Mouse (Mus musculus) liver, embryonic 14.5 days (tissue): ENCODE measurements around the gene Ifit2. TPM values are rescaled to one million over a fixed set of nuclear protein-coding genes. Genes with fewer than 3 reads are reported as not detected.

Source experiments
- ATAC-seq: fragments of 200-750 bp; cut with Nextera tagmentation; 2 replicates; pipeline ENCODE4 v1.8.0; 2017; ENCODE audit warnings: moderate number of reproducible peaks, mild to moderate bottlenecking, moderate library complexity; ENCODE audit not compliant: insufficient read depth
- DNase-seq, 3 experiments: peaks; one replicate each; pipeline ENCODE4 v3.0.0-alpha.2; 2012 to 2013; ENCODE audit warnings: low read depth in 3 of 3, low spot score in 3 of 3
- H3K27ac ChIP-seq: fragments of 300-500 bp; sonication (generic); 2 replicates; pipeline ENCODE4 v1.5.1; 2014; ENCODE audit warnings: moderate library complexity, mild to moderate bottlenecking, control low read depth, inconsistent platforms
- H3K27me3 ChIP-seq: fragments of 300-500 bp; sonication (generic); 2 replicates; pipeline ENCODE4 v1.6.1; 2014; ENCODE audit warnings: mild to moderate bottlenecking, low read length, moderate library complexity; ENCODE audit not compliant: control insufficient read depth, insufficient read depth
- H3K36me3 ChIP-seq: fragments of 300-500 bp; sonication (generic); replicated peaks from 2 replicates; pipeline ENCODE4 v1.6.1; 2014; ENCODE audit warnings: low read depth; ENCODE audit not compliant: control insufficient read depth, insufficient read depth
- H3K4me1 ChIP-seq, 2 experiments: fragments of 200-500 bp in 1 of 2; fragments of 300-500 bp in 1 of 2; sonication (generic) in 1 of 2; replicated peaks; 2 replicates each; pipeline ENCODE4 v1.6.1; 2012 to 2014; ENCODE audit warnings: antibody characterized with exemption in 1 of 2, inconsistent platforms in 1 of 2, low read length in 1 of 2; ENCODE audit not compliant: control insufficient read depth in 2 of 2, insufficient read depth in 2 of 2
- H3K4me2 ChIP-seq: fragments of 300-500 bp; sonication (generic); 2 replicates; pipeline ENCODE4 v1.6.1; 2014; ENCODE audit warnings: low read depth, mild to moderate bottlenecking, control low read depth, moderate library complexity
- H3K4me3 ChIP-seq, 2 experiments: fragments of 200-500 bp in 1 of 2; fragments of 300-500 bp in 1 of 2; sonication (generic) in 1 of 2; 2 replicates each; pipeline ENCODE4 v1.5.1; 2012 to 2014; ENCODE audit warnings: low read depth in 2 of 2, low read length in 2 of 2, mild to moderate bottlenecking in 2 of 2, control low read depth in 1 of 2, inconsistent platforms in 1 of 2, moderate library complexity in 1 of 2; ENCODE audit not compliant: insufficient read depth in 1 of 2
- H3K9ac ChIP-seq: fragments of 300-500 bp; sonication (generic); replicated peaks from 2 replicates; pipeline ENCODE4 v1.6.1; 2014; ENCODE audit warnings: mild to moderate bottlenecking, control low read depth, moderate library complexity
- H3K9me3 ChIP-seq: fragments of 300-500 bp; sonication (generic); 2 replicates; pipeline ENCODE4 v1.6.1; 2016; ENCODE audit warnings: low read length, mixed read lengths; ENCODE audit not compliant: control insufficient read depth
- CTCF ChIP-seq: IDR thresholded peaks from 2 replicates; pipeline ENCODE4 v1.5.1; 2016; ENCODE audit warnings: antibody characterized with exemption, low read depth, control low read depth
- EP300 ChIP-seq: IDR thresholded peaks from 2 replicates; pipeline ENCODE4 v1.6.1; 2016; ENCODE audit warnings: antibody characterized with exemption, low read depth
- WGBS: fragments of 180-500 bp; shearing (Covaris S2); extraction: QIAGEN DNeasy Blood & Tissue Kit; methylation state at CpG from one replicate; pipeline ENCODE4 v1.1.7; 2014; ENCODE audit not compliant: insufficient replicate concordance; 5-methylcytosine and 5-hydroxymethylcytosine counted together
- polyA plus RNA-seq, 2 experiments: library from polyadenylated mRNA; depleted of rRNA in 1 of 2; stranded (reverse) in 1 of 2; unstranded in 1 of 2; fragments of >200 nt; fragmentation: Nextera tagmentation in 1 of 2; extraction: Ambion mirVana in 1 of 2; gene quantifications; 2 replicates each; pipeline versions ENCODE4 v1.2.1 to v1.2.3; 2012 to 2014

Gene Ifit2
- polyA plus RNA-seq (2012; rRNA removed): 0.75 and 2.1 TPM in 2 replicates
- polyA plus RNA-seq (2014; fragmentation: Nextera tagmentation; extraction: Ambion mirVana): 2.8 and 3.5 TPM in 2 replicates

DNA sequence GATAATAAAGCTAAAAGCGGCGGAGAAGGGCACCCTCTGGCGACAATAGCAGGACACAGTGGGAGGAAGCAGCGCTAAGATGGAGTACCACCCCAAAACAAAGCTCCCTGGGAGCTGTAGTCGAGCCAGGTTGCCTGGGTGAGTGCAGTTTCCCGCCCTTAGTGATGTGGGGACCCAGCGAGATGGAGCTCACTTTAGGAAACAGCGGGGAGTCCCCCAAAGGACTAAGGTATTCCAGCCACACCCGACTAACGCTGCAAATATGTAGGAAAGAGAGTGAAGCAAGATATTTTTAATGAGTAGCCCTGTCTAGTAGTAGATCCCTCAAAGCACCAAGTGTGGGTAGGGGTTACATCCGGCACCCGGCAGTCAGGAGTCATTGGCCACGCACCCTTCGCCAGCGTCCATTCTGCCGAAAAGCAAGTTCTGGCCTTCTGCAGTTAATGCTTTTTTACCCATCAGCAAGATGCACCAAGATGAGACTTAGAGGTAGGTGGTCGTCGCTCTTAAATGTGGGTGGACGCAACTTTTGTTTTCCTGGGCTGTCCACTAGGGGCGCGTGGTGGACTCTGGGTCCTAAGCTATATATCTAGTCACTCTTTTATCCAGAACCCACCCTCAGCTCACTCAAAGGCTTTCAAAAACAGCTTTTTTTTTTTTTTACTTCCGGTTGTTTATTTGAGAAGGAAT lies at the start of gene Ifit2:
Gene Ifit2, plus strand, starts transcription at position 161 of the 690 bp plus-strand sequence.
- peak within 1 kb of the TSS; percentile 71 for H3K4me2 ChIP-seq
- H3K4me3 ChIP-seq: peak within 1 kb of the TSS; percentile 58 to 95
- no peaks in the 10 kb centered on the region for H3K36me3 ChIP-seq
- no peaks in the 10 kb centered on the region for H3K27me3 ChIP-seq
- no peaks in the 10 kb centered on the region for H3K9me3 ChIP-seq
- DNase-seq (peak; percentile 62 to 69 (median 66)), ATAC-seq (peak; percentile 94)
- WGBS: under 1% methylated on average over 22 of the region's 22 CpGs
- H3K4me1 ChIP-seq: peaks cover 0 to 4% of the 10 kb centered on the region in 2 experiments; a peak in 2 of 4 replicates
- no peak within 1 kb of the TSS for H3K27ac ChIP-seq
- TF ChIP-seq CTCF: peak; percentile 76
- no peak for TF ChIP-seq EP300
- peak within 1 kb of the TSS; percentile 56 for H3K9ac ChIP-seq

DNA sequence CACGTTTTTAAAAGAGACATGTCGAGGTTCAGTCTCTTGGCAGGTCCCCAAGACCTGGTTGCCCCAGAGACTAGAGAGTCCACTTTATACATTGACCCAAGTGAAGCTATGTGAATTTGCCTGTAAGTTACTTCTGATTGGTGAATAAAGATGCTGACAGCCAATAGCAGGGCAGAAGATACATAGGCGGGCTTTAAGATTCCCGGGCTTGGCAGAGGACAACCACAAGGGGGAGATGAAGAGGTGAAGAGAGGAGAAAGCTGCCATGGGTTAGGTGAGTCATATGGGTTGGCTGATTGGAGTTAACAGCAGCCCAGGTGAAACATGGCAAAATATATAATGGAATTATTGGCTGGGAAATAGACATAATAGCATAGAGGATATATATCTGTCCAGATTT lies 49.7 kb upstream of the Ifit2 start:
- WGBS: 30% methylated on average over 4 of the region's 4 CpGs
- Histone ChIP-seq H3K27me3 (no peaks in the 10 kb centered on the region), H3K4me3 (no peak overlapping the region), H3K4me2 (no peak overlapping the region), H3K27ac (no peak overlapping the region), H3K4me1 (peaks cover 0 to 6% of the 10 kb centered on the region in 2 experiments; a peak in 2 of 4 replicates), H3K36me3 (no peaks in the 10 kb centered on the region; the same call in 1 of the 2 replicates), H3K9ac (no peak overlapping the region), H3K9me3 (no peaks in the 10 kb centered on the region)
- DNase-seq: peak; percentile 57 to 65 (median 59)
- peak; percentile 80 for ATAC-seq
- TF ChIP-seq CTCF (peak; percentile 78), EP300 (no peak)

DNA sequence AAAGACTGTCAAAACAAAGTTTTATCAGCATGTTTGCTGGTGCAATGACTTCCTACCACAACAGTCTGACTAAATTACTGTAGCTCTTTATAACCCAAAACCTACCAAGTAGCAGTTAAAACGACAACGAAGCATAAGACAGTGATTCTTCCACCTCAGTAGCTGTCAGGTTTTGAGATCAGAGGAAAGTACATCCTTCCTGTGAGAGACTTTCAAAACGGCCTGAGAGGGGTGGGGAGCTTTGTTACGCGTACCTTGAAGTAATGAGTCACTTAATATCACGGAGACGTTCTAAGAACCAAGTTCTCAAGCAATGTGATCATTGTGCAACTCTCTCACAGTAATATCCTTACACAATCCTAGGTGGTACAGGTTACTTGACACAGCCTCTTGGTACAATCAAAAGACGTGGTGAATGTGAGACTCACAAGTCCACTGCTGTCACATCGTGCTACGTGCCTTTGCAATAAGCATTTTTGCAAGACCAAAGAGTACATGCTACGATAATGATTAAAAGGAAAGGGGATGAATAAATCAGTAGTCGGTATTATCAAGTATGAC lies 45.3 kb upstream of the Ifit2 start:
- Histone ChIP-seq H3K27me3 (no peaks in the 10 kb centered on the region), H3K36me3 (no peaks in the 10 kb centered on the region; the same call in 1 of the 2 replicates), H3K4me1 (no peaks in the 10 kb centered on the region), H3K9me3 (no peaks in the 10 kb centered on the region), H3K27ac (no peak overlapping the region), H3K4me3 (no peak overlapping the region), H3K4me2 (no peak overlapping the region), H3K9ac (no peak overlapping the region)
- no peak for DNase-seq
- 67% methylated on average over 12 of the region's 12 CpGs for WGBS
- TF ChIP-seq EP300 (no peak), CTCF (no peak)
- ATAC-seq: no peak

DNA sequence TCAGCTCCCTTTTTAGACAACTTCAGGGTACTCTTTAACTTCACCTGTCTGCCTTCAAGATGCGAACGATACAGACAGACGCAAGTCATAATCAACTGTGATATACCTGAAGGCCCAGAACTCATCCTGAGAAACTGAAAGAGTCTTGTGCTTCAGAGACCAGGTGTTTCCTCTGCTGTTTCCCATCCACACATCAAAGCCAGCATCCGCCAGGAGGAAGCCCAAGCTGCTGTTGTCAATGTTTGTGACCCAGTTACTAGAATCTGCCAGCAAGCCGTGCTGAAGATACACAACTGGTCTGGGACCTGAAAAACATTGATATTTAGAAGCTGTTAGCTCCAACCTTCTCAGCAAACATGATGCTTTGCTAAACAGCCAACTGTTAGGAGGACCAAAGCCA lies 39.8 kb upstream of the Ifit2 start:
- Histone ChIP-seq H3K4me1 (no peaks in the 10 kb centered on the region), H3K9ac (no peak overlapping the region), H3K27ac (no peak overlapping the region), H3K27me3 (no peaks in the 10 kb centered on the region), H3K4me3 (no peak overlapping the region), H3K4me2 (no peak overlapping the region), H3K36me3 (no peaks in the 10 kb centered on the region), H3K9me3 (no peaks in the 10 kb centered on the region)
- 68% methylated on average over 5 of the region's 5 CpGs for WGBS
- DNase-seq (no peak), ATAC-seq (no peak)
- no peak for TF ChIP-seq CTCF

DNA sequence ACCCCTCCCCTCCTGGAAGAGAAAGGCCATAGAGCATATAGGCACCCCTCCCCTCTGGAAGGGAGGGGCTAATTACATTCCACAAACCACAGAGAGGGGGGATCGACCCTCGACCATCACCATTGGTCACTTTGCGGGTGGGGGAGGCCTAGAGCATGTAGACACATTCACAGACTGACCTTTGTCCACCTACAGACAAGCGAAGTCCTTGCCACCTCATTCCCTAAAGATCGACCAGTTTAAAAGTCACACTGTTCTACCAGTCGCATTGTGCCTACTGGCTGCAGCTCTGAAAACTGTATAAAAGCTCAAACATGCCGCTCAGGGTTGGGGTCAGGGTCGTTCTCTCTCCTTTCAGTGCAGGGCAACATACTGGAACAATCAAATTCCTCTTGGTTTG lies 39.0 kb upstream of the Ifit2 start:
- H3K4me1 ChIP-seq: no peaks in the 10 kb centered on the region; a peak in 2 of 4 replicates
- no peaks in the 10 kb centered on the region for H3K9me3 ChIP-seq
- H3K27ac ChIP-seq: no peak overlapping the region
- no peak overlapping the region for H3K4me3 ChIP-seq
- H3K4me2 ChIP-seq: peak overlapping the region; percentile 4; the same call in 1 of the 2 replicates
- 53% methylated on average over 8 of the region's 8 CpGs for WGBS
- DNase-seq: peak in 1 of 3 experiments; percentile 35
- no peaks in the 10 kb centered on the region for H3K36me3 ChIP-seq
- H3K9ac ChIP-seq: no peak overlapping the region
- ATAC-seq: peak; percentile 77
- no peaks in the 10 kb centered on the region for H3K27me3 ChIP-seq
- no peak for TF ChIP-seq EP300
